Mouse (Mus musculus) kidney, postnatal 25 days (tissue): ENCODE measurements around the gene Surf6.

ENCODE experiments used
- DNase-seq, 2 experiments: peaks; one replicate each; pipeline ENCODE4 v3.0.0; 2021; ENCODE audit warnings: mixed read lengths in 2 of 2

Gene Surf6

DNA sequence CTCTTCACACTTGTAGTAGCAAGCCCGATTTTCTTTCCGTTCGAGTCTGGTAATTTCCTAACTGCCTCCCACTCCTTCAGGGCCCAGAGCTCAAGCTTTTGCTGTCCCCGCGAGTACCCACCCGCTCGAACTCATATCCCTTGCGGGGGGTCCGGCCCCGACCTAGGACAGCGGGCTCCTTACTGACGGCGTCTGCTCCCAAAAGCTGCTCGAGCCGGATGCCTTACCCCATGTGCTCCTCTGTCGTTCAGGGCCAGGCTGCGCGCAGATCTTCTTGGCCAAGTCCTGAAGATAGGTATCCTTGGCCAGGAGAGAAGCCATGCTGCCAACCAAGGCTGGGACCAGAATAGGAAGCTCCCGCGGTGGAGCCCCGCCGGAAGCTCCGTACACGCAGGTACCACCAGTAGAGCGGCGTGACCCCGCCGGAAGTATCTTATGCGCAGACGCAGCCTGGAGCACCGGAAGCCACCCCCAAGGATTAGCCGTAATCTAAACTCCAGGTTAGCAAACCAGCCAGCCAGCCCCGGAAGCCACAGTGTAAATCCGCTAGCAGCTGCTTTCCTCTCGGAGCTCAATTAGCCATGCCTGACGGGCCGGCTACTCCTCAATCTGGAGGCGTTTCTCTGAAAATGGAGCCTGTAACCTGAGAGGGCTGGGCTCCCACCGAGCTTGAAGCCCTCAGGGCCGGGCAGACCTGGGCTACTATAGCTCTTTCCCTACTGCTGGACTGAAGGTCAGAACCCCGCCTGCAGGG is at the start of gene Surf6:
Gene Surf6, minus strand, starts transcription at position 413 of the 754 bp plus-strand sequence.
- peak; percentile 96 to 99 for DNase-seq

- DNase-seq: no peak
These were observed 49.5 kb upstream of the Surf6 start for GRCm38 (mm10) chr2:26952193-26952592.

DNA sequence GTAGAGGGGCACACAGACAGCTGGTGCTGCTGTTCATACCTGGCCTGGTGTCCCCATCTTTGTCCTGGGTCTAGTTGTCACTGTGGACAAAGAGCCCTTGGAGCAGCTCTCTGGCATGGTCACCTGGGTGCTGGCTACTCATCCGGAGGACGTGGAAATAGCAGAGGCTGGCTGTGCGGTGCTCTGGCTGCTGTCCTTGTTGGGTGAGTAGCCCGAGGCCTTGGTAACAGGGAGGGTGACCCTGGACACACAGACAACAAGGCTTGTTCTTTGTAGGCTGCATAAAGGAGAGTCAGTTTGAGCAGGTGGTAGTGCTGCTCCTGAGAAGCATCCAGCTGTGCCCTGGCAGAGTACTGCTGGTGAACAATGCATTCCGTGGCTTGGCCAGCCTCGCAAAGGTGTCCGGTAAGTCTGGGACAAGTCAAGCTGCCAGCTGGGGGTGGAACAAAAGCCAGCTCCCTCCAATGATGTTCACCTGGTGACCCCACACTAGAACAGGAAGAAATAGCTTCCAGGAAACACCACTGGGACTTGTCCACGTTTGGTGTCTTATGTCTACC is 48.7 kb upstream of the Surf6 start:
- no peak for DNase-seq

- DNase-seq: no peak
These were observed 47.7 kb upstream of the Surf6 start for GRCm38 (mm10) chr2:26950411-26950810.

DNA sequence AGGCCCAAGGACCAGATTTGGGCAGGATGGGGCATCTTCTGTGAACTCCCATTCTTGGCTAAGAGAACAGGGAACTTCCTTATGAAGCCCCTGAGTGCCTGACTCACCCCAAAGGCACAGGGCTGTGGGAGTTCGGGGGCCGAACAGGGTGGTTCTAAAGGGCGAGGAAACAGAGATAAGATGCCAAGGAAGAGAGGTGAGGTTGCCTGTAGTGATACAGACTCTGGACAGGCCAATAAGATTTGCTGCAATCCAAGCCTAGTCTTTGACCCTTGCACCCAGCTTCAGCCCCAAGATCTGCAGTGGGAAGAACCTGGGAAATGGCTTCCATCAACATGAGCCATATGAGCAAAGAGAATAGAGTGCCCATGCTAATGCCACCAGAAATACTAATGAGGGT is 40.6 kb upstream of the Surf6 start:
- DNase-seq: no peak

- peak in 1 of 2 experiments; percentile 64 for DNase-seq
These were observed 38.9 kb upstream of the Surf6 start for GRCm38 (mm10) chr2:26941539-26941938.

DNA sequence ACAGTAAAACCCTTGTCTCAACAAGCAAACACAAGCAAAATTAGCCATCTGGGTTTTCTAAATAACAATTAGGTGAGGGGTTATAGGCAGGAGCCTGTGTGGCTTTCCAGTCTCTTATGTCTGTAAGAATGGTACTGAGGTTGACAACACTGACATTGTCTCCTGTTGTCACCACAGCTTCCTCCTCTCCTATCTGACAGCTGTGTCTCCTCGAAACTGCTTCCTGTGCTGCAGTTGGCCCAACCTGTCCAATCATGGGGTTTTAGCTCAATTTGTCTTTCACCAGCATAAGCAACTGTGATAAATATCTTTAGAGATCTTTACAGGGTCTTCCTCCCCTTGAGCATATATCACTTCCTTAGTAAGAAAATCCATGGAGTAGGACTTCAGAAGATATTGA is 33.7 kb upstream of the Surf6 start:
- no peak for DNase-seq

- DNase-seq: no peak
These were observed 32.6 kb upstream of the Surf6 start for GRCm38 (mm10) chr2:26935286-26935685.

- DNase-seq: peak; percentile 96 to 99
These were observed 30.8 kb upstream of the Surf6 start, which contains the start of the genes Surf4 and Stkld1 for GRCm38 (mm10) chr2:26933304-26934055. TSS of gene Surf4 (minus strand) at chr2:26933928. TSS of gene Stkld1 (plus strand) at chr2:26934047.

GRCm38 (mm10) chr2:26932473-26933303 is 30.0 kb upstream of the Surf6 start:
- DNase-seq: peak; percentile 60 to 83

- peak; percentile 75 to 82 for DNase-seq
These were observed 27.7 kb upstream of the Surf6 start for GRCm38 (mm10) chr2:26930390-26930789.

GRCm38 (mm10) chr2:26927745-26928476 is 25.2 kb upstream of the Surf6 start:
- peak; percentile 22 to 66 for DNase-seq

GRCm38 (mm10) chr2:26921784-26922183 is 19.1 kb upstream of the Surf6 start:
- peak; percentile 56 to 80 for DNase-seq

- DNase-seq: peak; percentile 57 to 86
These were observed 17.6 kb upstream of the Surf6 start for GRCm38 (mm10) chr2:26920190-26920855.

- DNase-seq: no peak
These were observed 17.0 kb upstream of the Surf6 start for GRCm38 (mm10) chr2:26919684-26920083.

DNA sequence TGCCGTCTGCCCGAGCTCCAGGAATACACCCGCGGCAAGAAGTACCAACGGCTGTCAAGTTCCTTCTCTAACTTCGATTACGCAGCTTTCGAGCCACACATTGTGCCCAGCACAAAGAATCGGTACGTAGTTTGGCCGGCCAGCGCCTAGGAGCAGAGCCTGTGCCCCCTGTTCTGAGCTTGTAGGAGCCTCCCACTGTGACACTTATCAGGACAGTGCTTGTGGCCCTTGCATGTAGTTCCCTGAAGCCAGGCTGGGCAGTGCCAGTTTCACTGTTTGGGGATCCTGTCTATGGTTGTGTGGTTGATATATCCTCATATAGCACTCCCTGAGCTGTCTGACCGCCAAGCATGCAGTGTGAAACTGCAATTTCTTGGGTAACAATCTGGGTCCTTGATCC is 14.1 kb upstream of the Surf6 start:
- no peak for DNase-seq

GRCm38 (mm10) chr2:26915927-26916728 is 13.4 kb upstream of the Surf6 start, which contains the start of the genes Surf2 and Surf1:
TSS of gene Surf2 (plus strand) at chr2:26916367.
TSS of gene Surf1 (minus strand) at chr2:26916530.
- peak; percentile 85 to 92 for DNase-seq

DNA sequence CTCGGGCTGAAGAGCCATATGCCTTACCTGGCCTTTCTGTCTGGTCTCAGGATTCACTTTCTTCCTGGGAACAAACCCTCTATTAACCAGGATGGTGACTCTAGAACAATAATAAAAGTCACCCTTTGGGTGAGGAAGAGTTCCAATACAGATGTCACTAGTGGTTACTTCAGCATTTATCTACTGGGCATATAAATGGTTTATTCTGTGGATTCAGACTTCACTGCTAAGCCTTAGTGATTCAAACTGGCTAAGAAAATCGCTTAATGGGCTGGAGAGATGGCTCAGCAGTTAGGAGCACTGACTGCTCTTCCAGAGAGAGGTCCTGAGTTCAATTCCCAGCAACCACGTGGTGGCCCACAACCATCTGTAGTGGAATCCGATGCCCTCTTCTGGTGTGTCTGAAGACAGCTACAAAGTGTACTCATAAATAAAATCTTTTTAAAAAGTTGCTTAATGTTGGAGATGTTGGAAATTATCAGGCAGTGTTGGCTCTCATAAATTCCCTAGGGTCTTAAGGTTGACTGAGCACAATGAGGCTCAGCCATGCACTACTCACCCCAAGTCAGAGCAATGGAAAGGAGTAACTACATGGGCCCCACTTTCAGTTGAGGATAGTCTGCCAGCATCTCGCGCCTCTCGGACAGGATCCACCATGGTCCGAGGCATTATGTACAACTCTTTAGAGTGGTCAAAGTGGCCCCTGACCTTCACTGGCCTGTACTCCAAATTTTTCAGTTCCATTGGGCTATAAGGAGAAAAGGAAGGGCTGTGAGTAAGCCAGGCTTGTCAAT is 11.7 kb upstream of the Surf6 start:
- no peak for DNase-seq

- DNase-seq: no peak
These were observed 10.9 kb upstream of the Surf6 start for GRCm38 (mm10) chr2:26913416-26914147.
